Comparison of ENCODE assay signal across 8 mouse cellular contexts in genomic region chr2:66408456-66408855, GRCm38 (mm10). TPM values are rescaled to one million over a fixed set of nuclear protein-coding genes. Genes with fewer than 3 reads are reported as not detected.
DNase-seq lines count a peak whose midpoint lies in the region; ATAC-seq lines count a peak whose summit lies in the region.

No protein-coding gene starts in this region.

- peaks cover 6% of the 10 kb centered on the region; the same call in 1 of the 2 replicates for H3K4me1 ChIP-seq in kidney, embryonic 16.5 days (ENCODE audit: insufficient read depth, low read length)
- peaks cover 6% of the 10 kb centered on the region for H3K4me1 ChIP-seq in hindbrain, embryonic 12.5 days
- H3K4me1 ChIP-seq in midbrain, embryonic 11.5 days (ENCODE audit: control insufficient read depth, insufficient read depth, low read length), result peaks cover 6% of the 10 kb centered on the region

- no peaks in the 10 kb centered on the region for H3K36me3 ChIP-seq in kidney, embryonic 16.5 days (ENCODE audit: insufficient read depth, low read length)
- H3K36me3 ChIP-seq in hindbrain, embryonic 12.5 days, result no peaks in the 10 kb centered on the region
- H3K36me3 ChIP-seq in midbrain, embryonic 11.5 days (ENCODE audit: control insufficient read depth, insufficient read depth, low read length), result no peaks in the 10 kb centered on the region

- no peak overlapping the region for H3K9ac ChIP-seq in kidney, embryonic 16.5 days (replicated peaks; ENCODE audit: low read length)
- H3K9ac ChIP-seq in hindbrain, embryonic 12.5 days, result no peak overlapping the region
- H3K9ac ChIP-seq in midbrain, embryonic 11.5 days (ENCODE audit: low read length), result no peak overlapping the region; the same call in 1 of the 2 replicates

- peak overlapping the region; percentile 64 for H3K4me2 ChIP-seq in kidney, embryonic 16.5 days (replicated peaks; ENCODE audit: low read depth, low read length)
- H3K4me2 ChIP-seq in hindbrain, embryonic 12.5 days (replicated peaks), result peak overlapping the region; percentile 67
- H3K4me2 ChIP-seq in midbrain, embryonic 11.5 days, result peak overlapping the region; percentile 56

- 17% methylated on average over 11 of the region's 11 CpGs for WGBS in kidney, embryonic 16.5 days
- 24% methylated on average over 11 of the region's 11 CpGs for WGBS in hindbrain, embryonic 12.5 days
- 32% methylated on average over 11 of the region's 11 CpGs for WGBS in midbrain, embryonic 11.5 days

- no peaks in the 10 kb centered on the region for H3K27me3 ChIP-seq in kidney, embryonic 16.5 days (ENCODE audit: insufficient read depth, low read length)
- no peaks in the 10 kb centered on the region for H3K27me3 ChIP-seq in hindbrain, embryonic 12.5 days
- H3K27me3 ChIP-seq in midbrain, embryonic 11.5 days (ENCODE audit: control insufficient read depth, insufficient read depth, low read length), result peaks cover 3% of the 10 kb centered on the region; the same call in 1 of the 2 replicates

- no peaks in the 10 kb centered on the region for H3K9me3 ChIP-seq in kidney, embryonic 16.5 days (ENCODE audit: low read length)
- H3K9me3 ChIP-seq in hindbrain, embryonic 12.5 days (replicated peaks), result no peaks in the 10 kb centered on the region
- no peaks in the 10 kb centered on the region for H3K9me3 ChIP-seq in midbrain, embryonic 11.5 days (ENCODE audit: control insufficient read depth, low read length)

- DNase-seq in kidney, adult 9 months, result no peak
- peak; percentile 53 for DNase-seq in cerebellum, adult 8-10 months
- peak; percentile 85 for DNase-seq in midbrain, embryonic 11.5 days (ENCODE audit: low spot score, missing footprints)
- DNase-seq in adrenal gland, postnatal 36 days, result no peak
- DNase-seq in adrenal gland, adult 2 months, result no peak
- no peak for DNase-seq in kidney, adult 8-10 months

- no peak overlapping the region for H3K27ac ChIP-seq in kidney, embryonic 16.5 days (ENCODE audit: low read length)
- no peak overlapping the region for H3K27ac ChIP-seq in hindbrain, embryonic 12.5 days
- no peak overlapping the region for H3K27ac ChIP-seq in midbrain, embryonic 11.5 days (ENCODE audit: low read depth, low read length)

- peak overlapping the region; percentile 51 for H3K4me3 ChIP-seq in kidney, embryonic 16.5 days (ENCODE audit: low read length)
- peak overlapping the region; percentile 47 for H3K4me3 ChIP-seq in hindbrain, embryonic 12.5 days
- no peak overlapping the region for H3K4me3 ChIP-seq in midbrain, embryonic 11.5 days (ENCODE audit: low read depth, low read length)

- ATAC-seq in kidney, embryonic 16.5 days (ENCODE audit: low FRiP score, low TSS enrichment), result 0 out of 2 replicates have a peak, but pooled peaks have one; percentile 6
- no peak for ATAC-seq in hindbrain, embryonic 12.5 days (ENCODE audit: low FRiP score)
- no peak for ATAC-seq in midbrain, embryonic 11.5 days (ENCODE audit: low FRiP score)

RNA-seq across cellular contexts. Expression of gene Scn1a, which starts 32.2 kb away (rescaled TPM):
- polyA plus RNA-seq in kidney, embryonic 16.5 days (2015; fragmentation: Nextera tagmentation; extraction: Ambion mirVana), result 1.0 and 1.3 TPM in 2 replicates
- 4.0 and 5.4 TPM in 2 replicates for polyA plus RNA-seq in hindbrain, embryonic 12.5 days (2016; fragmentation: Nextera tagmentation; extraction: Ambion mirVana)
- polyA plus RNA-seq in midbrain, embryonic 11.5 days (2014; fragmentation: Nextera tagmentation; extraction: Ambion mirVana), result 1.8 and 2.4 TPM in 2 replicates
- total RNA-seq in adrenal gland, postnatal 36 days (2021), result under 1 TPM; 0.13 to 0.26 TPM
- total RNA-seq in adrenal gland, adult 2 months (2021), result under 1 TPM; 0.14 to 0.24 TPM
- polyA plus RNA-seq in adrenal gland, adult 2 months (2012; rRNA removed), result 0.04 TPM in 1 of 2 replicates, not detected in the other

Comparison
In these comparisons a context has a peak if more than half of its experiments do, and no peak if none do; other contexts are left out.
1. DNase-seq: peak in cerebellum, adult 8-10 months (single experiment) and midbrain, embryonic 11.5 days (single experiment); none in kidney, adult 9 months (single experiment), adrenal gland, postnatal 36 days (0 of 2), adrenal gland, adult 2 months (single experiment) and kidney, adult 8-10 months (0 of 2).
2. Peak in every context shown above with its lines, with median percentiles within 50 percentile points of each other: H3K4me2 ChIP-seq.